Mouse (Mus musculus) liver, embryonic 14.5 days (tissue): ENCODE results near the gene Kcne1. TPM values are rescaled to one million over a fixed set of nuclear protein-coding genes. Genes with fewer than 3 reads are reported as not detected.

Experiments
- ATAC-seq: fragments of 200-750 bp; cut with Nextera tagmentation; 2 replicates; pipeline ENCODE4 v1.8.0; 2017; ENCODE audit warnings: moderate number of reproducible peaks, mild to moderate bottlenecking, moderate library complexity; ENCODE audit not compliant: insufficient read depth
- DNase-seq, 3 experiments: peaks; one replicate each; pipeline ENCODE4 v3.0.0-alpha.2; 2012 to 2013; ENCODE audit warnings: low read depth in 3 of 3, low spot score in 3 of 3
- H3K27ac ChIP-seq: fragments of 300-500 bp; sonication (generic); 2 replicates; pipeline ENCODE4 v1.5.1; 2014; ENCODE audit warnings: moderate library complexity, mild to moderate bottlenecking, control low read depth, inconsistent platforms
- H3K27me3 ChIP-seq: fragments of 300-500 bp; sonication (generic); 2 replicates; pipeline ENCODE4 v1.6.1; 2014; ENCODE audit warnings: mild to moderate bottlenecking, low read length, moderate library complexity; ENCODE audit not compliant: control insufficient read depth, insufficient read depth
- H3K36me3 ChIP-seq: fragments of 300-500 bp; sonication (generic); replicated peaks from 2 replicates; pipeline ENCODE4 v1.6.1; 2014; ENCODE audit warnings: low read depth; ENCODE audit not compliant: control insufficient read depth, insufficient read depth
- H3K4me1 ChIP-seq, 2 experiments: fragments of 200-500 bp in 1 of 2; fragments of 300-500 bp in 1 of 2; sonication (generic) in 1 of 2; replicated peaks; 2 replicates each; pipeline ENCODE4 v1.6.1; 2012 to 2014; ENCODE audit warnings: antibody characterized with exemption in 1 of 2, inconsistent platforms in 1 of 2, low read length in 1 of 2; ENCODE audit not compliant: control insufficient read depth in 2 of 2, insufficient read depth in 2 of 2
- H3K4me2 ChIP-seq: fragments of 300-500 bp; sonication (generic); 2 replicates; pipeline ENCODE4 v1.6.1; 2014; ENCODE audit warnings: low read depth, mild to moderate bottlenecking, control low read depth, moderate library complexity
- H3K4me3 ChIP-seq, 2 experiments: fragments of 200-500 bp in 1 of 2; fragments of 300-500 bp in 1 of 2; sonication (generic) in 1 of 2; 2 replicates each; pipeline ENCODE4 v1.5.1; 2012 to 2014; ENCODE audit warnings: low read depth in 2 of 2, low read length in 2 of 2, mild to moderate bottlenecking in 2 of 2, control low read depth in 1 of 2, inconsistent platforms in 1 of 2, moderate library complexity in 1 of 2; ENCODE audit not compliant: insufficient read depth in 1 of 2
- H3K9ac ChIP-seq: fragments of 300-500 bp; sonication (generic); replicated peaks from 2 replicates; pipeline ENCODE4 v1.6.1; 2014; ENCODE audit warnings: mild to moderate bottlenecking, control low read depth, moderate library complexity
- H3K9me3 ChIP-seq: fragments of 300-500 bp; sonication (generic); 2 replicates; pipeline ENCODE4 v1.6.1; 2016; ENCODE audit warnings: low read length, mixed read lengths; ENCODE audit not compliant: control insufficient read depth
- CTCF ChIP-seq: IDR thresholded peaks from 2 replicates; pipeline ENCODE4 v1.5.1; 2016; ENCODE audit warnings: antibody characterized with exemption, low read depth, control low read depth
- EP300 ChIP-seq: IDR thresholded peaks from 2 replicates; pipeline ENCODE4 v1.6.1; 2016; ENCODE audit warnings: antibody characterized with exemption, low read depth
- WGBS: fragments of 180-500 bp; shearing (Covaris S2); extraction: QIAGEN DNeasy Blood & Tissue Kit; methylation state at CpG from one replicate; pipeline ENCODE4 v1.1.7; 2014; ENCODE audit not compliant: insufficient replicate concordance; 5-methylcytosine and 5-hydroxymethylcytosine counted together
- polyA plus RNA-seq, 2 experiments: library from polyadenylated mRNA; depleted of rRNA in 1 of 2; stranded (reverse) in 1 of 2; unstranded in 1 of 2; fragments of >200 nt; fragmentation: Nextera tagmentation in 1 of 2; extraction: Ambion mirVana in 1 of 2; gene quantifications; 2 replicates each; pipeline versions ENCODE4 v1.2.1 to v1.2.3; 2012 to 2014

Gene Kcne1
- polyA plus RNA-seq, 2 experiments: not detected

DNA sequence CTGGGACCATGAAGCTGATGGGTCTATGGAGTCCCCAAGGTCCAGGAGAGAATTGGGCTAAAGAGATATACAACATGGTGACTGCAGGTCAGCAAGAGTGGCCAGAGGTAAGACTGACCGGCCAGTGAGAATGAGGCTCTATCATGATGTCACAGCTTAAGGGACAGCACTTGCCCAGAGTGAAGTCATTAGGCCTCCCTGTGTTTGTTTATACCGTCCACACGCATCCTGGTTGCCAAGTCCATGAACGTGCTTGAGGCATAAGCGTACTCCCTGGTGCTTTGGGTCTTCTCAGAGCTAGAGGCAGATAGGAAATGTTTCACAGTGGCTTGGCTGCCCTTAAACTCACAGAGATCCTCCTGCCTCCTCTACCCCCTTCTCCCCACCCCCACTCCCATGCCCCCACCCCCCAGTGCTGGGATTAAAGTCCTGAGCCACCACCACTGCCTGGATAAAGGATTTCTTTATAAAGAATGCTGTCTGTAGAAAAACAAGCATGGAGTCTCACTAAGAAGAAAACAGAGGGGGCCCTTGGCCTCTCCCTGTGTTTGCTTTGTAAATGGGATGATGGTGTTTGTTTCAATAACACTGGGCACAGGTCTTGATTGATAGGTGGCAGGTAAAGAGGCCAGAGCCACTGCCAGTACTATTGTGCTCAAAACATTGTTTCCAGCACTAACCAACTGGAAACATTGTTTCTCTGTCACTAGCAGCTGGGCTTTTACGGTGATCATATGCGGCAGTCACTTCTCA, 34.8 kb downstream of the Kcne1 start:
- no peaks in the 10 kb centered on the region for H3K9me3 ChIP-seq
- ATAC-seq (no peak), DNase-seq (no peak)
- no peaks in the 10 kb centered on the region for H3K36me3 ChIP-seq
- WGBS: 62% methylated on average over 7 of the region's 7 CpGs
- H3K9ac ChIP-seq: no peak overlapping the region
- no peak overlapping the region for H3K4me2 ChIP-seq
- H3K27me3 ChIP-seq: no peaks in the 10 kb centered on the region
- no peak overlapping the region for H3K27ac ChIP-seq
- 0 out of 4 replicates have a peak, but pooled peaks cover 0 to 2% of the 10 kb centered on the region in 2 experiments for H3K4me1 ChIP-seq
- no peak overlapping the region for H3K4me3 ChIP-seq
- no peak for TF ChIP-seq CTCF
- no peak for TF ChIP-seq EP300

DNA sequence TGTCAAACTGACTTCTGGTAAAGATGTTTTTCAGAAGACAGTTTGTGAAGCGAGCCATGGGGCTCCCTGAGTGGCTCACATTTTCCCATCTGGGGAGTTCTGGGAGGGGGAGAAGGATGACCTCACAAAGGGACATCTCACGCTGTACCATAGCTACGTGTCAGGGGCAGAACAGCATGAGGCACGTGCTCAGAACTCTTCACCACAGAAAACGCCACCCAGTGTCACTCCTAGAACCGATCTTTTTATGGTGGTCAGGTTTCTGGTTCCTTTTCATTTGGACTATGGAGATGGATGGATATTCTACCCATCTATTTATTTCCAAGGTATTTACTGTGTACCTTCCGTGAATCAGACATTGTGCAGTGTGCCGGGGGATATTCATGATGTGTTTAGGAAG, 37.9 kb downstream of the Kcne1 start, which contains the start of gene Fam243:
TSS of gene Fam243 (minus strand) at position 101 of the 400 bp plus-strand sequence.
- Histone ChIP-seq H3K36me3 (no peaks in the 10 kb centered on the region), H3K27me3 (no peaks in the 10 kb centered on the region), H3K9me3 (no peaks in the 10 kb centered on the region), H3K4me2 (no peak within 1 kb of the TSS), H3K4me1 (0 out of 4 replicates have a peak, but pooled peaks cover 0 to 2% of the 10 kb centered on the region in 2 experiments), H3K27ac (no peak within 1 kb of the TSS), H3K4me3 (no peak within 1 kb of the TSS), H3K9ac (no peak within 1 kb of the TSS)
- DNase-seq: no peak
- ATAC-seq: no peak
- TF ChIP-seq EP300: no peak
- no peak for TF ChIP-seq CTCF
- WGBS: 72% methylated on average over 8 of the region's 8 CpGs

DNA sequence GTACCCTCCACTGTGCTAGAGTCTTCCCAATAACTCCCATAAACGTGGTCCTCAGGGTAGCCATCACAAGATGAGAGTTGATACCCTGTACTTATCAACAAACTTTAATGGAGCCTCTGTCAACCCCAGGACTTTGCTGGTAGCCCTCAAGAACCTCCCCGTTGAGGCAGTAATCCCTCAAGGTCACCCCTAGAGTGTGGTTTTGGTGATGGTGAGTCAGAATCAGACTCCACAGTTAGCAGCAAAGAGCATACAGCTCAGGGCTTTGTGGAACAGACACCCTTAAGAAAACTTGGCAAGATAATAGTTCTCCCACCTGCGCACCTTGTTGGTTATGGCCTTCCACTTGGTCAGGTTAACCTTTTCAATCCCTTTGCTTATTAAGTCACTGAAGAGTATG, 38.9 kb downstream of the Kcne1 start:
- no peaks in the 10 kb centered on the region for H3K27me3 ChIP-seq
- no peak overlapping the region for H3K9ac ChIP-seq
- H3K27ac ChIP-seq: no peak overlapping the region
- H3K4me2 ChIP-seq: no peak overlapping the region
- no peaks in the 10 kb centered on the region for H3K36me3 ChIP-seq
- H3K4me3 ChIP-seq: no peak overlapping the region
- 50% methylated on average over 3 of the region's 3 CpGs for WGBS
- DNase-seq (no peak), ATAC-seq (no peak)
- TF ChIP-seq EP300 (no peak), CTCF (no peak)
- H3K9me3 ChIP-seq: no peaks in the 10 kb centered on the region
- 0 out of 4 replicates have a peak, but pooled peaks cover 0 to 2% of the 10 kb centered on the region in 2 experiments for H3K4me1 ChIP-seq

DNA sequence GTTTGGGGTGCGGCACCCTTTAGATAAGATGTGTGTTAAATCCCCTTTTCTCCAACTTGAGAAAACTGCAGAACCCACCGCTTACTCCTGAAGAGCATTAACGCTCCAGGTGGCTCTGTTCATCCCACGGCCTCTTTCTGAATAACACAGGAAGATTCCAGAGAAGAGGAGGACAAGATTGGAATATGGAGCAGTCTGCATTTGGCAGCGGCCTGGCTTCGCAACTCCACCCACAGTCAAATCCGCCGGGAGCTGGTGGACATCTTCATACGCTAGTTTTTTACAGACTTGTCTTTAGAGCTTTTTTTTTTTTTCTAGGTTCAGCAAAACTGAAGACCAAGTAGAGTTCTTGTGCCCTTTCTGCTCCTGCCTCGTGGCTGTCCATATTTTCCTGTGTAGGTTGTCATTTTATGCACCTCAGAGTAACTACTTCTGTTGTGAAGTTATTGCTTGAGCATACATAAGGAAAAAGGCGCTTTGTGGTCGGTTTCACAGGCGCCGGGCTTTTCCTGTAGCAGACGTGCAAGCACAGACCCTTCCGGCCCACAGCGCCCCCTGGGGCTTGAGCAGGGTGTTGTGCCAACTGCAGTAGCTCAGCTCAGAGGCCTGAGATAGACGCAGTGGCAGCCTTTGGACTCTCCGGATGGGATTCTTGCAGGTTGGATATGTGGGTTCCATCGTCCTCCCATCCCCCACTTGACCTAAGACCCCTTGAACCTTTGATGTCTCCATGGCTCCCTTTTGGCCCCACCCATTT, 39.7 kb downstream of the Kcne1 start:
- peaks cover 0 to 2% of the 10 kb centered on the region in 2 experiments; a peak in 1 of 4 replicates for H3K4me1 ChIP-seq
- H3K27me3 ChIP-seq: no peaks in the 10 kb centered on the region
- TF ChIP-seq CTCF (peak; percentile 85), EP300 (no peak)
- no peak overlapping the region for H3K4me2 ChIP-seq
- H3K4me3 ChIP-seq: no peak overlapping the region
- DNase-seq (no peak), ATAC-seq (no peak)
- no peaks in the 10 kb centered on the region for H3K36me3 ChIP-seq
- no peak overlapping the region for H3K9ac ChIP-seq
- 43% methylated on average over 20 of the region's 20 CpGs for WGBS
- H3K9me3 ChIP-seq: no peaks in the 10 kb centered on the region
- no peak overlapping the region for H3K27ac ChIP-seq

DNA sequence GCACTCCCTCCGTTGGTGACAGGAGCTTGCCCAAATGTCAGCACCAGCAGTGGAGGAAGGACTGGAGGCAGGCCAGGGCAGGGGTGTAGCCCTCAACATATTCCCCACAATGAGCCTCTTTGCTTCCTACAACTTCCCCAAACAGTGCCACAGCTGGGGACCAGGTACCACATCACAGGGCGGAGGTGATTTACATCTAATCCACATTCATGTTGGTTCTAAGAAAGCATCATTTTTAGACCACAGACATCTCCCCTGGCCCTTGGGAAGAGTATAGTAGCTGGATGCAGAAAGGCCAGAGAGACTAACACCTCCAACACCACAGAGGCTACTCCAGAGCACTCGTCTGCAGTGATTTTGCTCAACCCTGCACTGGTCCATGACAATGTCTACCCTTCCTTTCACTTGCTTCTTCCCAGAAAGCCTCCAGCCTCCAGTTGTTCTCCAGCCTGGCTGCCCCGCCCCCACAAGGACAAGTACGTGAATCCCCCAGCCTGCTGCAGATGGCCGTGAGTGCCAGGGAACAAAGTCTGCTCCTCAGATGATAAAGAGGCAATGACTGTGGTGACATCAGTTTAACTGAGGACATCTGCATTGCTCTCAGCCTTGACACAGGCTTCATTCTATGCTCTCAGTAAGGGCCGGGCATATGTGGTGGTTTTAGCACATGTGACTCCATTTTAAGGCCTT, 43.1 kb downstream of the Kcne1 start:
- no peaks in the 10 kb centered on the region for H3K27me3 ChIP-seq
- 61% methylated on average over 7 of the region's 7 CpGs for WGBS
- no peak overlapping the region for H3K27ac ChIP-seq
- DNase-seq (no peak), ATAC-seq (no peak)
- no peaks in the 10 kb centered on the region; a peak in 1 of 4 replicates for H3K4me1 ChIP-seq
- no peaks in the 10 kb centered on the region for H3K36me3 ChIP-seq
- no peak for TF ChIP-seq CTCF
- TF ChIP-seq EP300: no peak
- no peak overlapping the region for H3K9ac ChIP-seq
- no peaks in the 10 kb centered on the region for H3K9me3 ChIP-seq
- no peak overlapping the region for H3K4me3 ChIP-seq
- no peak overlapping the region for H3K4me2 ChIP-seq
